ENCODE assay signal across 10 mouse cellular contexts in genomic region chr11:6001981-6002649, GRCm38 (mm10). TPM values are rescaled to one million over a fixed set of nuclear protein-coding genes. Genes with fewer than 3 reads are reported as not detected.
DNase-seq lines count a peak whose midpoint lies in the region; ATAC-seq and TF ChIP-seq lines count a peak whose summit lies in the region.
"Had no signal": no experiment of that assay in that cellular context is flagged by ENCODE, and none has a peak within 500 bp of the region (broad histone marks: within the 10 kb centered on the region; RNA-seq: fewer than 3 reads in every experiment).

No protein-coding gene starts in this region.

- no peaks in the 10 kb centered on the region for H3K36me3 ChIP-seq in liver, adult 2 months (ENCODE audit: control insufficient read depth, insufficient read depth, low read length)
- H3K36me3 ChIP-seq in liver, embryonic 11.5 days (ENCODE audit: control insufficient read depth, insufficient read depth, low read length) = no peaks in the 10 kb centered on the region
- H3K36me3 ChIP-seq in heart, embryonic 15.5 days = no peaks in the 10 kb centered on the region
- H3K36me3 ChIP-seq in stomach, embryonic 16.5 days (ENCODE audit: control insufficient read depth, insufficient read depth, low read length) = no peaks in the 10 kb centered on the region

- peak; percentile 70 for DNase-seq in cerebellum, adult 11 months
- no peak for DNase-seq in cerebellum, postnatal 4 days (ENCODE audit: low spot score in 2 of 2)
- DNase-seq in liver, adult 2 months (ENCODE audit: extremely low read depth, low read depth, low spot score) = peak; percentile 26
- no peak for DNase-seq in liver, embryonic 11.5 days (ENCODE audit: low spot score)
- DNase-seq in thymus, postnatal 4 days = no peak
- DNase-seq: lung, adult 18-20 months had no signal

- 0 out of 2 replicates have a peak overlapping the region, but pooled peaks have one; percentile 2 for H3K27ac ChIP-seq in liver, adult 2 months (replicated peaks; ENCODE audit: insufficient read depth, low read depth, low read length)
- H3K27ac ChIP-seq in liver, embryonic 11.5 days (ENCODE audit: low read depth, low read length) = no peak overlapping the region
- H3K27ac ChIP-seq in heart, embryonic 15.5 days = peak overlapping the region; percentile 96
- peak overlapping the region; percentile 45 for H3K27ac ChIP-seq in stomach, embryonic 16.5 days (ENCODE audit: low read length)

- peaks cover 28% of the 10 kb centered on the region for H3K4me1 ChIP-seq in liver, adult 2 months (ENCODE audit: control insufficient read depth, insufficient read depth, low read length)
- H3K4me1 ChIP-seq in liver, embryonic 11.5 days (replicated peaks; ENCODE audit: control insufficient read depth, insufficient read depth, low read length) = peaks cover 16% of the 10 kb centered on the region
- peaks cover 50% of the 10 kb centered on the region for H3K4me1 ChIP-seq in heart, embryonic 15.5 days (replicated peaks)
- H3K4me1 ChIP-seq in stomach, embryonic 16.5 days (ENCODE audit: control insufficient read depth, insufficient read depth, low read length) = peaks cover 28% of the 10 kb centered on the region

- H3K9me3 ChIP-seq in liver, embryonic 11.5 days (ENCODE audit: control insufficient read depth, low read length) = no peaks in the 10 kb centered on the region
- H3K9me3 ChIP-seq in heart, embryonic 15.5 days (replicated peaks) = no peaks in the 10 kb centered on the region
- no peaks in the 10 kb centered on the region for H3K9me3 ChIP-seq in stomach, embryonic 16.5 days (replicated peaks; ENCODE audit: control insufficient read depth, low read length)

- no peak overlapping the region for H3K4me3 ChIP-seq in liver, adult 2 months (ENCODE audit: insufficient read depth, low read depth, low read length)
- H3K4me3 ChIP-seq in liver, embryonic 11.5 days (ENCODE audit: low read depth, low read length) = no peak overlapping the region
- H3K4me3 ChIP-seq in heart, embryonic 15.5 days = no peak overlapping the region
- H3K4me3 ChIP-seq in stomach, embryonic 16.5 days (replicated peaks; ENCODE audit: low read length) = no peak overlapping the region

- no peak for ATAC-seq in liver, embryonic 11.5 days (replicated peaks; ENCODE audit: low FRiP score)
- ATAC-seq in heart, embryonic 15.5 days (replicated peaks; ENCODE audit: insufficient number of reproducible peaks, insufficient read depth, low FRiP score, low read depth) = no peak
- peak; percentile 31; the same call in 1 of the 2 replicates for ATAC-seq in stomach, embryonic 16.5 days (ENCODE audit: insufficient read depth, low FRiP score)
- ATAC-seq in erythroid progenitor cell, adult 5-6 weeks (replicated peaks; ENCODE audit: low FRiP score, poor library complexity, severe bottlenecking) = no peak

- no peaks in the 10 kb centered on the region; the same call in 1 of the 2 replicates for H3K79me2 ChIP-seq in liver, adult 2 months (ENCODE audit: control insufficient read depth, insufficient read depth, low read length)

- H3K9ac ChIP-seq in liver, adult 2 months (ENCODE audit: low read depth, low read length) = peak overlapping the region; percentile 4; the same call in 1 of the 2 replicates
- H3K9ac ChIP-seq in liver, embryonic 11.5 days (ENCODE audit: low read depth, low read length) = no peak overlapping the region
- H3K9ac ChIP-seq in heart, embryonic 15.5 days = no peak overlapping the region
- H3K9ac ChIP-seq in stomach, embryonic 16.5 days (ENCODE audit: low read length) = peak overlapping the region; percentile 12; the same call in 1 of the 2 replicates

- no peak for TF ChIP-seq POLR2A in liver, adult 2 months (IDR thresholded peaks at IDR 0.05; ENCODE audit: extremely low read depth, insufficient read depth, low read length)

- H3K27me3 ChIP-seq in liver, adult 2 months (ENCODE audit: control insufficient read depth, insufficient read depth, low read length) = no peaks in the 10 kb centered on the region
- peaks cover 3% of the 10 kb centered on the region for H3K27me3 ChIP-seq in liver, embryonic 11.5 days (replicated peaks; ENCODE audit: control insufficient read depth, insufficient read depth, low read length)
- no peaks in the 10 kb centered on the region for H3K27me3 ChIP-seq in heart, embryonic 15.5 days
- no peaks in the 10 kb centered on the region for H3K27me3 ChIP-seq in stomach, embryonic 16.5 days (ENCODE audit: control insufficient read depth, insufficient read depth, low read length)

- no peak overlapping the region for H3K4me2 ChIP-seq in liver, embryonic 11.5 days
- H3K4me2 ChIP-seq in heart, embryonic 15.5 days = no peak overlapping the region
- no peak overlapping the region for H3K4me2 ChIP-seq in stomach, embryonic 16.5 days (ENCODE audit: low read depth, low read length)

- TF ChIP-seq CTCF in liver, adult 2 months (IDR thresholded peaks at IDR 0.05; ENCODE audit: low read depth, low read length) = no peak

- 73% methylated on average over 9 of the region's 9 CpGs for WGBS in liver, adult 2 months
- 74% methylated on average over 9 of the region's 9 CpGs for WGBS in liver, embryonic 11.5 days
- WGBS in heart, embryonic 15.5 days = 69% methylated on average over 9 of the region's 9 CpGs
- WGBS in stomach, embryonic 16.5 days = 70% methylated on average over 9 of the region's 9 CpGs

RNA-seq across cellular contexts. Expression of gene Ykt6, which starts 46.6 kb away (rescaled TPM):
- 41.6 and 41.8 TPM in 2 replicates for total RNA-seq in liver, adult 2 months (2014; rRNA removed)
- 37.4 and 39.9 TPM in 2 replicates for polyA plus RNA-seq in liver, adult 2 months (2012; rRNA removed)
- polyA plus RNA-seq in liver, embryonic 11.5 days (2014; fragmentation: Nextera tagmentation; extraction: Ambion mirVana) = 18.4 TPM in 2 replicates
- 33.6 and 42.2 TPM in 2 replicates for polyA plus RNA-seq in heart, embryonic 15.5 days (2015; fragmentation: Nextera tagmentation; extraction: Ambion mirVana)
- 56.2 and 58.1 TPM in 2 replicates for polyA plus RNA-seq in stomach, embryonic 16.5 days (2015; fragmentation: Nextera tagmentation; extraction: Ambion mirVana)
- total RNA-seq in erythroid progenitor cell, adult 5-6 weeks (2015; ENCODE audit: low replicate concordance) = 8.3 and 10.9 TPM in 2 replicates
- 10.6 and 18.4 TPM in 2 replicates for total RNA-seq in erythroid progenitor cell, adult 5-6 weeks (2017; ENCODE audit: low replicate concordance)

RNA-seq across cellular contexts. Expression of gene Gck, which starts 52.2 kb away (rescaled TPM):
- total RNA-seq in liver, adult 2 months (2014; rRNA removed) = 69.5 and 94.4 TPM in 2 replicates
- polyA plus RNA-seq in liver, adult 2 months (2012; rRNA removed) = 112 and 155 TPM in 2 replicates
- 0.35 and 0.45 TPM in 2 replicates for polyA plus RNA-seq in liver, embryonic 11.5 days (2014; fragmentation: Nextera tagmentation; extraction: Ambion mirVana)
- polyA plus RNA-seq in heart, embryonic 15.5 days (2015; fragmentation: Nextera tagmentation; extraction: Ambion mirVana) = 0.72 and 2.0 TPM in 2 replicates
- 3.5 and 3.6 TPM in 2 replicates for polyA plus RNA-seq in stomach, embryonic 16.5 days (2015; fragmentation: Nextera tagmentation; extraction: Ambion mirVana)
- total RNA-seq in erythroid progenitor cell, adult 5-6 weeks (2015; ENCODE audit: low replicate concordance) = not detected in 2 replicates
- not detected in 2 replicates for total RNA-seq in erythroid progenitor cell, adult 5-6 weeks (2017; ENCODE audit: low replicate concordance)
- polyA plus RNA-seq: C2C12 had no signal

Comparison
In these comparisons a context has a peak if more than half of its experiments do, and no peak if none do; other contexts are left out.
1. DNase-seq: peak in cerebellum, adult 11 months (single experiment) and liver, adult 2 months (single experiment); none in cerebellum, postnatal 4 days (0 of 2), liver, embryonic 11.5 days (single experiment) and thymus, postnatal 4 days (single experiment).
2. H3K9ac ChIP-seq: peak in liver, adult 2 months (single experiment) and stomach, embryonic 16.5 days (single experiment); none in liver, embryonic 11.5 days (single experiment) and heart, embryonic 15.5 days (single experiment).
3. RNA of gene Gck, which starts 52.2 kb away (polyA plus RNA-seq): 112 to 155 TPM in liver, adult 2 months; 3.5 to 3.6 TPM in stomach, embryonic 16.5 days, 0.72 to 2.0 TPM in heart, embryonic 15.5 days and 0.35 to 0.45 TPM in liver, embryonic 11.5 days; every median in the first group is over 10 times any median in the second.